Mouse (Mus musculus) heart, adult 2 months (tissue): ENCODE data around the gene C1ra. TPM values are rescaled to one million over a fixed set of nuclear protein-coding genes. Genes with fewer than 3 reads are reported as not detected.
"Not testable (repeated sequence)": the region's sequence is repeated elsewhere in the genome, so short reads cannot be mapped to it uniquely, and the experiment has no call there.

ENCODE experiments used
- DNase-seq, 2 experiments: peaks; one replicate each; pipeline ENCODE4 v3.0.0; 2021
- H3K27ac ChIP-seq: fragments of 200-600 bp; 2 replicates; pipeline ENCODE4 v1.8.1; 2022
- H3K27me3 ChIP-seq: fragments of 200-500 bp; 2 replicates; pipeline ENCODE4 v1.6.1; 2012; ENCODE audit warnings: mild to moderate bottlenecking, low read length, inconsistent platforms, mixed read lengths; ENCODE audit not compliant: control insufficient read depth, insufficient read depth
- H3K36me3 ChIP-seq: fragments of 200-500 bp; 2 replicates; pipeline ENCODE4 v1.6.1; 2012; ENCODE audit warnings: low read length, inconsistent platforms; ENCODE audit not compliant: control insufficient read depth, insufficient read depth
- H3K4me1 ChIP-seq: fragments of 200-500 bp; 2 replicates; pipeline ENCODE4 v1.6.1; 2011; ENCODE audit warnings: low read length; ENCODE audit not compliant: control insufficient read depth, insufficient read depth
- H3K4me3 ChIP-seq: fragments of 200-600 bp; 2 replicates; pipeline ENCODE4 v1.8.1; 2022
- H3K79me2 ChIP-seq: fragments of 200-500 bp; replicated peaks from 2 replicates; pipeline ENCODE4 v1.6.1; 2012; ENCODE audit warnings: mild to moderate bottlenecking, inconsistent platforms, low read length, moderate library complexity, mixed read lengths; ENCODE audit not compliant: control insufficient read depth, insufficient read depth
- H3K9ac ChIP-seq: fragments of 200-500 bp; 2 replicates; pipeline ENCODE4 v1.6.1; 2012; ENCODE audit warnings: low read depth, mild to moderate bottlenecking, control low read depth, inconsistent platforms, low read length, mixed read lengths
- CTCF ChIP-seq: fragments of 200-600 bp; IDR thresholded peaks from 2 replicates; pipeline ENCODE4 v1.8.1; 2022; ENCODE audit warnings: antibody characterized with exemption, mild to moderate bottlenecking, moderate library complexity
- EP300 ChIP-seq: fragments of 200-500 bp; IDR thresholded peaks from 2 replicates; pipeline ENCODE4 v1.6.1; 2011; ENCODE audit warnings: low read depth, low read length, control low read depth; ENCODE audit not compliant: insufficient read depth
- POLR2A ChIP-seq: fragments of 200-500 bp; IDR thresholded peaks from 2 replicates; pipeline ENCODE4 v1.6.1; 2011; ENCODE audit warnings: mild to moderate bottlenecking, low read depth, low read length, control low read depth; ENCODE audit not compliant: insufficient read depth
- WGBS: fragments of 180-500 bp; shearing (Covaris S2); methylation state at CpG from one replicate; pipeline ENCODE4 v1.1.7; 2018; 5-methylcytosine and 5-hydroxymethylcytosine counted together
- intact Hi-C: fragments of 180-260 bp; cut with DNase I; formaldehyde crosslinking; loops from one replicate; pipeline ENCODE4 v1.15.1; 2025
- polyA plus RNA-seq: library from polyadenylated mRNA; depleted of rRNA; stranded (reverse); fragments of >200 nt; gene quantifications from 2 replicates; pipeline ENCODE4 v1.2.3, GENCODE M21; 2012
- total RNA-seq, 2 experiments: library from RNA; stranded (reverse); gene quantifications; 2 replicates each; pipeline ENCODE4 v1.2.3; 2021

The C1ra gene
- total and polyA plus RNA-seq, 3 experiments: 10.4 to 17.3 (median 12.2) TPM

GRCm38 (mm10) chr6:124531077-124531476, 18.9 kb downstream of the C1ra start:
- H3K4me3 ChIP-seq: no peak overlapping the region
- H3K79me2 ChIP-seq: no peaks in the 10 kb centered on the region
- 78% methylated on average over 8 of the region's 8 CpGs for WGBS
- no peak overlapping the region for H3K27ac ChIP-seq
- H3K9ac ChIP-seq: no peak overlapping the region
- TF ChIP-seq EP300 (no peak), CTCF (no peak), POLR2A (no peak)
- no peaks in the 10 kb centered on the region for H3K27me3 ChIP-seq
- intact Hi-C loops: no loop called here
- H3K4me1 ChIP-seq: no peaks in the 10 kb centered on the region
- DNase-seq: no peak
- no peaks in the 10 kb centered on the region for H3K36me3 ChIP-seq

- WGBS: 67% methylated on average over 8 of the region's 8 CpGs
- H3K4me3 ChIP-seq, DNase-seq, H3K79me2 ChIP-seq, intact Hi-C loops, H3K9ac ChIP-seq, H3K4me1 ChIP-seq, H3K27ac ChIP-seq, H3K36me3 ChIP-seq, H3K27me3 ChIP-seq: not testable (repeated sequence)
Measured at GRCm38 (mm10) chr6:124536125-124536829, 24.1 kb downstream of the C1ra start.

GRCm38 (mm10) chr6:124541176-124541575, 29.0 kb downstream of the C1ra start:
- not testable (repeated sequence) for H3K27me3 ChIP-seq, H3K36me3 ChIP-seq, H3K27ac ChIP-seq, DNase-seq, H3K4me1 ChIP-seq, H3K79me2 ChIP-seq, H3K9ac ChIP-seq, H3K4me3 ChIP-seq
- 73% methylated on average over 2 of the region's 2 CpGs for WGBS
- intact Hi-C loops: loop anchor here (5.0 kb wide), 1 partner anchor 49 kb away; the partner anchor contains the start of gene C1rl

GRCm38 (mm10) chr6:124542284-124542683, 30.1 kb downstream of the C1ra start, which contains the start of gene C1s1:
TSS of gene C1s1 (minus strand) at chr6:124542359.
- not testable (repeated sequence) for H3K79me2 ChIP-seq, H3K27ac ChIP-seq, H3K4me1 ChIP-seq, H3K4me3 ChIP-seq, H3K27me3 ChIP-seq, H3K36me3 ChIP-seq
- 7% methylated on average over 1 of the region's 1 CpGs for WGBS
- DNase-seq: peak; percentile 32 to 61
- 0 out of 2 replicates have a peak within 1 kb of the TSS, but pooled peaks have one; percentile 30 for H3K9ac ChIP-seq
- peak; percentile 64 for TF ChIP-seq CTCF
- intact Hi-C loops: loop anchor here (5.0 kb wide), 1 partner anchor 50 kb away; the partner anchor contains the start of gene C1rl

- Histone ChIP-seq H3K9ac (no peak overlapping the region), H3K4me3 (no peak overlapping the region), H3K79me2 (no peaks in the 10 kb centered on the region), H3K27ac (no peak overlapping the region), H3K27me3 (no peaks in the 10 kb centered on the region), H3K36me3 (no peaks in the 10 kb centered on the region), H3K4me1 (no peaks in the 10 kb centered on the region)
- TF ChIP-seq CTCF (peak; percentile 37), EP300 (no peak), POLR2A (no peak)
- peak; percentile 6 to 31 for DNase-seq
- WGBS: 74% methylated on average over 6 of the region's 6 CpGs
- intact Hi-C loops: loop anchor here (5.0 kb wide), 1 partner anchor 52 kb away; the partner anchor contains the start of gene C1rl
Measured at GRCm38 (mm10) chr6:124544466-124544865, 32.3 kb downstream of the C1ra start.

- H3K4me3 ChIP-seq: no peak overlapping the region
- H3K9ac ChIP-seq: no peak overlapping the region
- H3K4me1 ChIP-seq: no peaks in the 10 kb centered on the region
- DNase-seq: no peak
- intact Hi-C loops: no loop called here
- no peaks in the 10 kb centered on the region for H3K27me3 ChIP-seq
- no peaks in the 10 kb centered on the region for H3K79me2 ChIP-seq
- WGBS: 63% methylated on average over 2 of the region's 2 CpGs
- TF ChIP-seq POLR2A (no peak), CTCF (no peak), EP300 (no peak)
- H3K36me3 ChIP-seq: no peaks in the 10 kb centered on the region
- no peak overlapping the region for H3K27ac ChIP-seq
Measured at GRCm38 (mm10) chr6:124545425-124545824, 33.2 kb downstream of the C1ra start.

GRCm38 (mm10) chr6:124547979-124548378, 35.8 kb downstream of the C1ra start:
- DNase-seq, H3K27ac ChIP-seq, H3K4me1 ChIP-seq, intact Hi-C loops, H3K9ac ChIP-seq, H3K27me3 ChIP-seq, H3K79me2 ChIP-seq, H3K4me3 ChIP-seq, H3K36me3 ChIP-seq: not testable (repeated sequence)
- WGBS: 80% methylated on average over 3 of the region's 3 CpGs
